Mouse (Mus musculus) forebrain, embryonic 16.5 days (tissue): Measurements from ENCODE around the gene Olfr1448. TPM values are rescaled to one million over a fixed set of nuclear protein-coding genes. Genes with fewer than 3 reads are reported as not detected.
"Not testable (repeated sequence)": the region's sequence is repeated elsewhere in the genome, so short reads cannot be mapped to it uniquely, and the experiment has no call there.

Source experiments
- ATAC-seq: fragments of 200-750 bp; cut with Nextera tagmentation; 2 replicates; pipeline ENCODE4 v1.8.0; 2017; ENCODE audit warnings: mild to moderate bottlenecking, moderate library complexity
- H3K27ac ChIP-seq: fragments of 300-500 bp; sonication (generic); 2 replicates; pipeline ENCODE4 v1.5.1; 2014; ENCODE audit warnings: low read length, control low read depth
- H3K27me3 ChIP-seq: fragments of 300-500 bp; sonication (generic); replicated peaks from 2 replicates; pipeline ENCODE4 v1.6.1; 2014; ENCODE audit warnings: low read length; ENCODE audit not compliant: control insufficient read depth, insufficient read depth
- H3K36me3 ChIP-seq: fragments of 300-500 bp; sonication (generic); 2 replicates; pipeline ENCODE4 v1.6.1; 2014; ENCODE audit not compliant: control insufficient read depth, insufficient read depth
- H3K4me1 ChIP-seq: fragments of 300-500 bp; sonication (generic); replicated peaks from 2 replicates; pipeline ENCODE4 v1.6.1; 2014; ENCODE audit warnings: low read length; ENCODE audit not compliant: control insufficient read depth, insufficient read depth
- H3K4me2 ChIP-seq: fragments of 300-500 bp; sonication (generic); 2 replicates; pipeline ENCODE4 v1.6.1; 2014; ENCODE audit warnings: mild to moderate bottlenecking, low read length, control low read depth
- H3K4me3 ChIP-seq: fragments of 300-500 bp; sonication (generic); replicated peaks from 2 replicates; pipeline ENCODE4 v1.5.1; 2014; ENCODE audit warnings: mild to moderate bottlenecking, low read length, control low read depth
- H3K9ac ChIP-seq: fragments of 300-500 bp; sonication (generic); replicated peaks from 2 replicates; pipeline ENCODE4 v1.6.1; 2014; ENCODE audit warnings: low read depth, low read length, control low read depth
- H3K9me3 ChIP-seq: fragments of 300-500 bp; sonication (generic); 2 replicates; pipeline ENCODE4 v1.6.1; 2016; ENCODE audit warnings: low read length; ENCODE audit not compliant: control insufficient read depth
- WGBS: fragments of 180-500 bp; shearing (Covaris S2); extraction: QIAGEN DNeasy Blood & Tissue Kit; methylation state at CpG from one replicate; pipeline ENCODE4 v1.1.7; 2014; 5-methylcytosine and 5-hydroxymethylcytosine counted together
- polyA plus RNA-seq: library from polyadenylated mRNA; unstranded; fragments of >200 nt; fragmentation: Nextera tagmentation; extraction: Ambion mirVana; gene quantifications from 2 replicates; pipeline ENCODE4 v1.2.1, GENCODE M21; 2015

Olfr1448 gene
- not detected in 2 replicates for polyA plus RNA-seq

DNA sequence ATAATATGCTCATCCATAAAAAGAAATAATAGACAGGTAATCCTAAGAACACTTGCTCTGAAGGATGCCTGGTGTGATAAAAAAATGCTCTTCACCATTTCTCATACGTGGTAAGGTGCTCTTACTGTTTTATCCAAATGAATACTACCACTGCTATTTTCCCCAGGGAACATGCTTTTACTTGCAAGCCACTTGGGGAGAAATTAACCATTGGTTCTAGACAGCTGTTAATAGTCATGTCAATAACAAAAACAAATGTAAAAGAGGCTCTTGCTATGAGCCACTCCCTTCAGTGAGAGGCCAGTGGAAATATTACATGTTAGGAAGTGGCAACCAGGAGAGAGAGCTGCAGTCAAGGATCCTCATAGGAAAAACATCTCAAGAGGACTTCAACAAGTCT is at the start of gene Olfr1448:
Gene Olfr1448 (minus strand): TSS at position 101 of the 400 bp plus-strand sequence.
- Histone ChIP-seq H3K9ac (no peak within 1 kb of the TSS), H3K27me3 (no peaks in the 10 kb centered on the region), H3K4me3 (no peak within 1 kb of the TSS), H3K9me3 (no peaks in the 10 kb centered on the region), H3K4me2 (no peak within 1 kb of the TSS), H3K4me1 (no peaks in the 10 kb centered on the region), H3K27ac (no peak within 1 kb of the TSS), H3K36me3 (no peaks in the 10 kb centered on the region)
- 81% methylated on average over 1 of the region's 1 CpGs for WGBS
- no peak for ATAC-seq

- not testable (repeated sequence) for H3K4me3 ChIP-seq, H3K4me2 ChIP-seq, H3K4me1 ChIP-seq, ATAC-seq, H3K9me3 ChIP-seq, H3K27ac ChIP-seq, H3K27me3 ChIP-seq, H3K9ac ChIP-seq, H3K36me3 ChIP-seq
- 84% methylated on average over 5 of the region's 5 CpGs for WGBS
Measured at GRCm38 (mm10) chr19:12970082-12970481, 45.9 kb upstream of the Olfr1448 start.

- Histone ChIP-seq H3K4me1 (no peaks in the 10 kb centered on the region), H3K27me3 (no peaks in the 10 kb centered on the region), H3K36me3 (no peaks in the 10 kb centered on the region), H3K4me2 (no peak within 1 kb of the TSS), H3K9ac (no peak within 1 kb of the TSS), H3K4me3 (no peak within 1 kb of the TSS), H3K27ac (no peak within 1 kb of the TSS), H3K9me3 (no peaks in the 10 kb centered on the region; the same call in 1 of the 2 replicates)
- ATAC-seq, result no peak
- 88% methylated on average over 1 of the region's 1 CpGs for WGBS
Measured at GRCm38 (mm10) chr19:12949958-12950357, 25.7 kb upstream of the Olfr1448 start, which contains the start of gene Olfr1450. Gene Olfr1450, plus strand, starts transcription at chr19:12950258.

DNA sequence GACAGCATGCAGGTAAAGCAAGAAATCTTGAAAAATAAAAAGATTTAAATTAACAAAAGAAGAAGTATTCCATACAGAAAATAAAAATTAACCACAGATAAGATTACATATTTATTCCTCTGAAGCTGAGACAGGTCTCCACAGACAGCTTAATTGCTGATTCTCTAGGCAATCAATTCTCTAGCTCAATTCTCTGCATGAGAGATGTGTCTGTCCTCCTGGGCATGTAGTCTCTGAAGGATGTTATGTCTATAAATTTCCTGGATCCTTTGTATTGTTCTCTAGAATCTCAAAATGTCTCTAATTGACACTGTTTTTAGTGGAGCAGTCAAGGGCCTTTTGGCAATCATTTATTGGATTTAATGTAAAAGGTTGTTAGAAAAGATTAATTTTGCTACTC is 6.3 kb upstream of the Olfr1448 start, which contains the start of gene Olfr1449:
Gene Olfr1449 (plus strand): TSS at position 301 of the 400 bp plus-strand sequence.
- Histone ChIP-seq H3K4me2 (no peak within 1 kb of the TSS), H3K4me1 (no peaks in the 10 kb centered on the region), H3K4me3 (no peak within 1 kb of the TSS), H3K9ac (no peak within 1 kb of the TSS), H3K9me3 (peaks cover 2% of the 10 kb centered on the region; the same call in 1 of the 2 replicates), H3K36me3 (no peaks in the 10 kb centered on the region), H3K27me3 (no peaks in the 10 kb centered on the region), H3K27ac (no peak within 1 kb of the TSS)
- ATAC-seq, result no peak

- Histone ChIP-seq H3K9ac (no peak within 1 kb of the TSS), H3K36me3 (no peaks in the 10 kb centered on the region), H3K9me3 (no peaks in the 10 kb centered on the region), H3K27me3 (no peaks in the 10 kb centered on the region), H3K4me3 (no peak within 1 kb of the TSS), H3K4me2 (no peak within 1 kb of the TSS), H3K4me1 (no peaks in the 10 kb centered on the region), H3K27ac (no peak within 1 kb of the TSS)
- 96% methylated on average over 1 of the region's 1 CpGs for WGBS
- ATAC-seq, result no peak
Measured at GRCm38 (mm10) chr19:12903643-12904042, 20.6 kb downstream of the Olfr1448 start, which contains the start of gene Olfr1447. Gene Olfr1447, minus strand, starts transcription at chr19:12903743.

GRCm38 (mm10) chr19:12893424-12893823 is 30.8 kb downstream of the Olfr1448 start, which contains the start of gene Olfr1446:
Gene Olfr1446, minus strand, starts transcription at chr19:12893524.
- Histone ChIP-seq H3K36me3 (no peaks in the 10 kb centered on the region), H3K4me2 (no peak within 1 kb of the TSS), H3K9me3 (no peaks in the 10 kb centered on the region), H3K27me3 (no peaks in the 10 kb centered on the region), H3K4me3 (no peak within 1 kb of the TSS), H3K27ac (no peak within 1 kb of the TSS), H3K4me1 (no peaks in the 10 kb centered on the region), H3K9ac (no peak within 1 kb of the TSS)
- WGBS, result 79% methylated on average over 1 of the region's 1 CpGs
- ATAC-seq, result no peak

GRCm38 (mm10) chr19:12883555-12883954 is 40.7 kb downstream of the Olfr1448 start, which contains the start of gene Olfr1445:
Gene Olfr1445, plus strand, starts transcription at chr19:12883855.
- Histone ChIP-seq H3K4me2 (no peak within 1 kb of the TSS), H3K4me3 (no peak within 1 kb of the TSS), H3K9me3 (no peaks in the 10 kb centered on the region), H3K36me3 (no peaks in the 10 kb centered on the region), H3K27ac (no peak within 1 kb of the TSS), H3K27me3 (no peaks in the 10 kb centered on the region), H3K9ac (no peak within 1 kb of the TSS), H3K4me1 (no peaks in the 10 kb centered on the region)
- 84% methylated on average over 2 of the region's 2 CpGs for WGBS
- ATAC-seq, result no peak

Other genes with a start within 250 kb of the Olfr1448 start
- gene Olfr1443, start 246.3 kb downstream of the Olfr1448 start, polyA plus RNA-seq, result not detected in 2 replicates
- gene Keg1, start 228.6 kb downstream of the Olfr1448 start, polyA plus RNA-seq, result not detected in 2 replicates
- 1.3 and 1.5 TPM in 2 replicates for gene Cntf, start 158.8 kb downstream of the Olfr1448 start, polyA plus RNA-seq
- 13.1 and 13.3 TPM in 2 replicates for gene Zfp91, start 128.3 kb downstream of the Olfr1448 start, polyA plus RNA-seq
- gene Lpxn, start 128.2 kb downstream of the Olfr1448 start, polyA plus RNA-seq, result 0.42 and 0.92 TPM in 2 replicates
- gene Gm5244, start 77.7 kb downstream of the Olfr1448 start, polyA plus RNA-seq, result not detected in 2 replicates
- gene Olfr1444, start 67.1 kb downstream of the Olfr1448 start, polyA plus RNA-seq, result not detected in 2 replicates
- gene Olfr1445, start 40.6 kb downstream of the Olfr1448 start, polyA plus RNA-seq, result not detected in 2 replicates
- gene Olfr1446, start 30.9 kb downstream of the Olfr1448 start, polyA plus RNA-seq, result not detected in 2 replicates
- gene Olfr1447, start 20.7 kb downstream of the Olfr1448 start, polyA plus RNA-seq, result not detected in 2 replicates
- not detected in 2 replicates for gene Olfr1449, start 6.4 kb upstream of the Olfr1448 start, polyA plus RNA-seq
- not detected in 2 replicates for gene Olfr1450, start 25.8 kb upstream of the Olfr1448 start, polyA plus RNA-seq
- gene Olfr1451, start 70.6 kb upstream of the Olfr1448 start, polyA plus RNA-seq, result not detected in 2 replicates
- not detected in 2 replicates for gene Olfr1453, start 103.9 kb upstream of the Olfr1448 start, polyA plus RNA-seq
- not detected in 2 replicates for gene Olfr1454, start 136.2 kb upstream of the Olfr1448 start, polyA plus RNA-seq
- not detected in 2 replicates for gene Olfr1457, start 173.5 kb upstream of the Olfr1448 start, polyA plus RNA-seq
- gene Olfr1458, start 182.4 kb upstream of the Olfr1448 start, polyA plus RNA-seq, result not detected in 2 replicates
- gene Olfr1459, start 225.1 kb upstream of the Olfr1448 start, polyA plus RNA-seq, result 0.03 TPM in 1 of 2 replicates, not detected in the other
- not detected in 2 replicates for gene Olfr1461, start 238.6 kb upstream of the Olfr1448 start, polyA plus RNA-seq